Mouse (Mus musculus): ENCODE data around the gene Ddx52.

The Ddx52 gene

GRCm38 (mm10) chr11:83968205-83968575, 26.3 kb downstream of the Ddx52 start:
- DNase-seq (ENCODE audit: low read depth), result no peak

DNA sequence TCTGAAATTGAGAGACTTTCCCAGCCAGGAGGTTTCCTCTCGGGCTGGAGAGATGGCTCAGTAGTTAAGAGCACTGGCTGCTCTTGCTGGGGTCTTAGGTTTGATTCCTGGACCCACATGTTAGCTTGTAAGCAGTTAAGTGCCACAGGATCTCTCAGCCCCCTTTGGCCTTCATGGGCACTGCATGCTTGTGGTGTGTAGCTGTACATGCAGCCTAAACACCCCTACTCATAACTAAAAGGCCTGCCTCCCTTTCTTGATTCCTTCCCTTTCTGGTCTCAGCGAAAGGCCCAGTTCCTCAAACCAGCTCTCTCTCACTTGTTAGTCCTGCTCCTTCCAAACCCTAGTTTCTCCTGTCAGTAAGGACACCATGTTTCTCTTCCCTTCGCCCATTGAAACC, 27.2 kb downstream of the Ddx52 start:
- DNase-seq (ENCODE audit: low read depth), result no peak

DNA sequence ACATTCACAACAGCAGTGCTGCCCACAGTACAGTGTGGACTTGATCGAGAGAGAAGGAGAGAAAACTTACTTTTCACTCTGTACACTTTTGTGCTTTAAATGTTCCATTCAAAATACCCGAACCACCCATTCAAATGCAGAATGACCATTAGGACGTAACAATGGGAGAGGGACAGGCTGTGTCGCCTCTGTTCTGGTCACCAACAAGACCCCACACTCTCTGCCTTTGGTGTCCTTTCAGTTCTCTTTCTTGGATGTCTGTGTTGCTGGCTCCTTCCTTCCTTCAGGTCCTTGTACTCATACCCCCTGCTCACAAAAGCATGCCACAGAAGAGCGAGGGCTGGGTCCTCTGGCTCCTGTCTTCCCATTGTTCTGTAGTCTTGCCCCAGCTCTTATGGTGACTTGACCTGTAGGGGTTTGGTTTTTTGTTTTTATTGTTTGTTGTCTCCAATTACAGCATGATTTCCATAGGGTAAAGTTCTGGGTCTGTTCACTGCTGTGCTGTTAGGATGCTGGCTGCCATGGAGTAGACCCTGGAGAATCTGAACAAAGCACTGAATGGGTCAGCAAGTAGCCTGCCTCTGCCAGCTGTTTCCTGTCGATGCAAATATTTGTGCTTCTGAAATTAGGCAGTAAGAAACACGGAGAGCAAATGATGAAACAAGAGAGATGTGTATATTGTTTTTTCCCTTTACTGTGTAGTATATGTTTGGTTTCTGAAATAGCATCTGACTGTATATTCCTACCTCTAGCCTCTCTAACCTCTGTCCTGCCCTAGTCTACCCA, 32.9 kb downstream of the Ddx52 start:
- DNase-seq (ENCODE audit: low read depth), result no peak

DNA sequence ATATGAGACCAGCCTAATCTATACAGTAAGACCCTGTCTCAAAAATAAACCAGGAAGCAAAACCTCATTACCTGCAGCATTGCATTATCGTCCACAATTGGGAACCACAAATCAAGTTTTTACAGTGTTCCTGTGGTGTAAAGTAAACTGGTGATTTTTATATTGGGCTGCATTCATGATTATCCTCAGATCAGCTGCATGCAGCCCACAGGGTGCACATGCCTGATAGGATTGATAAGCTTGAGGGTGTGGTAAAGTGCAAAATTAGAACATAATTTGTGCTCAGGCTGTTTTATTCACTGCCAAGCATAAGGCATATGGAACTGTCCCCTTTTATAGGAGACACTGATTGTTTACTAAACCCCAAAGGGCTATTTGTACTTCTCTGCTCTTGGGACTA, 33.6 kb downstream of the Ddx52 start:
- no peak for DNase-seq (ENCODE audit: low read depth)

DNA sequence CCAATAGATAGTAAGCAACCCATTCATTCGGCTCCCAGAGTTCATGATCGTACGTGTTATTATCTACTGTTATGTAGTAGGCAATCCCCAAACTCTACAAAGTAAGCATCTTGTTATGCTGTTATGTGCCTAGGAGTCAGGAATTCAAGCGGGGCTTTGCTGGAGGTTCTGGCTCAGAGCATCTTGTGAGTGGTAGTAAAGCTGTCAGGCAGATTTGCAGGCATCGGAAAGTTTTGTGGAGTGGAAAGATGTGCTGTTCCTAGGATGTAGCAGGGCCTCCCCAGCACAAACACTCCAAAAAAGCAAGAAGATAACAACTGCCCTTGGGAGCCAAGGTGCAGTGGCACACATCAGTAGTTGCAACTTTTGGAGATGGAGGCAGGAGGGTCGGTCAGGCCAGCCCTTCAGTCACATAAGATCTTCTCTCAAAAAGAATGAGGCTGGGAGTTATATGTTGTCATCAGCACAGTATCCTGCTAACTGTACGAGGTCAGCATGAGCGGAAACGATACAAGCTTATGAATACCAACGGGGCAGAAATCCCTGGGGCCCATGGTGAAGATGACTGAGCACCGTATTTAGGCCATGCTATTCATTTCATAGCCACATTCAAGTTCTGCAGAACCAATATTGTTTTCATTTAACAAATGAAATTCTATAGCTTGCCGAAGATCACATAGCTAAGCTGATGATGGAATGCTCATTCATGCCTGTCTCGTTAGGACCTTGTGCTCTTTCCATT, 34.5 kb downstream of the Ddx52 start:
- no peak for DNase-seq (ENCODE audit: low read depth)

GRCm38 (mm10) chr11:83977810-83978209, 35.9 kb downstream of the Ddx52 start:
- no peak for DNase-seq (ENCODE audit: low read depth)

DNA sequence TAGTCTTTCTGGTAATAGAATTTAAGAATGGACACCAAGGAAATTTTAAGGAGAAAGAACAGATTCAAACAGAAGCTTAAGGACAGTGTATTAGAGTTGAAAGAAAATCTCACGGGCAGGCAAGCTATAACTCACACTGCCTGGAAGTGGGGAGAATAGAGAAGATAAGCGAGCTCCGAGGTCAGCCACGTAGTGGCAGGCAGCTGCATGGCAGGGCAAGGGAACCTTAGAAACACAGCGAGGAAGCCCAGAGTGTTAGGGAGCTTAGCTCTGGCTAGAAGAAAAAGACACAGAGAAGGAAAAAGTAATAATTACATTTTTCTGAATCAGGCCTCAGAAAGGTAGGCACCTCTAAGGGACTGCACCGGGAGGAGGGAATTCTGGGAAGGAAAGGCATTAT, 38.1 kb downstream of the Ddx52 start:
- DNase-seq (ENCODE audit: low read depth), result no peak

- DNase-seq (ENCODE audit: low read depth), result no peak
Measured at GRCm38 (mm10) chr11:83981338-83981737, 39.5 kb downstream of the Ddx52 start.

- DNase-seq (ENCODE audit: low read depth), result no peak
Measured at GRCm38 (mm10) chr11:83991701-83992100, 49.8 kb downstream of the Ddx52 start.

DNA sequence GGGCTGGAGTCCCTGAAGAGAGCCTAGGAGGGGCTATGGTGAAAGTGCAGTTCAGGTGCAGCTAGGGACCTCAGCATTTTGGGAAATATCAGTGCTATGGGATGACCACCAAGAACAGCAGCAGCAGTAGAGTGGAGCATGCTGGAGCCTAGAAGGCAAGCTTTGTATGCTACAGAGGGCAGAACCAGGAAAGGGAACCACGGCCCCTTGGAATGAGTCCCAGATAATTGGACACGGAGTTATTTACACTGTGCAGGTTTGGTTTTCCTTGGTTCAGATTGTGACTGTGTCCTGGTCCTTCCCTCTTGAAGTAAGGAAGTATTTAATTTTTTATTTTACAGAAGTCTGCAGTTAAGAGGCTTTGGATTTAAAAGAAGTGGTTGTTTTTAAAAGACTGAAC, 51.6 kb downstream of the Ddx52 start:
- DNase-seq (ENCODE audit: low read depth), result no peak

DNA sequence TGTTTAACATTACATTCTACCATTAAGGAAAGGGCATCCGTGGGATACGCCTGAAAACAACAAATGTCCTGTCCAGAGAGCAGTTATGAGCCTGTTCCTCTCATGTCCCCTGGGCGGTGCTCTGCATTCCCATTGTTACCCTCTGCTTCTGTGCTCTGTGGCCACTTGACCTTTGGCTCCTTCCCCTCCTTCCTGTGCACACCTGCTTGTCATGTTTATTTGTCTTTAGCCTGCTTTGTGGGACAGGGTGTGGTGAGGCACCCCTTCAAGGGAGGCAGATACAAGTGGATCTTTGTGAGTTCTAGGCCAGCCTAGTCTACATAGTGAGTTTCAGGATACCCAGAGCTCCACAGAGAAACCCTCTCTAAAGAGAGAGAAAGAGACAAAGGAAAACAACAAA, 52.6 kb downstream of the Ddx52 start:
- DNase-seq (ENCODE audit: low read depth), result no peak

GRCm38 (mm10) chr11:83995535-83995950, 53.7 kb downstream of the Ddx52 start:
- DNase-seq (ENCODE audit: low read depth), result no peak

DNA sequence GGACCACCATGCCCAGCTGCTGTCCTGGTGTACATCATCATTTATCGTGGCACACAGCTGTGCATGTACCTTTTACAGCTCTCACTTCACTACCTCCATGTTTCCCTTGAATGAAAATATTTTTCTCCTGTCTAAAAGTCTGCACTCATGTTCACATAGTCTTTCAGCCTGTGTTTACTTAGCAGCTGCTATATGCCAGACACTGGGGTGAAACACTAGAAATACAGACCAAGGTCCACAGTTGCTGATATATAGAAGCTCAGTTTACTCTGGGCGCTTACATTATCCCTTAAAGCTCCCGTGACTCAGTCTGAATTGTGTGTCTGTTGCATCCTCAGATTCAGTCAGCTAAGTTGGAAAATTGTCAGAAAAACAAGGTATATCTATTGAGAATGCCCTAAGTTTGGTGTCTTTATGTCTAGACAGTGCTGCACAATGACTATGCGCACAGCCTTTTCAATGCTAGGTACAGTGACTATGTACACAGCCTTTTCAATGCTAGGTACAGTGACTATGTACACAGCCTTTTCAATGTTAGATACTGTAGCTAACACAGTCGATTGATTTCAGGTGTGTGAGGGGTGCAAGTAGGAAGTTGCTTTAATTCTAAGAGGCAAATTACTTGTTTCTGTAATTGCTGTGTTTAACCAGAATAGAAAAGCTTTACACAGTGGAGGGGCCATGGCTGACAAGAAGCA, 55.5 kb downstream of the Ddx52 start:
- DNase-seq (ENCODE audit: low read depth), result no peak

GRCm38 (mm10) chr11:83998993-83999392, 57.1 kb downstream of the Ddx52 start:
- no peak for DNase-seq (ENCODE audit: low read depth)

GRCm38 (mm10) chr11:83999411-83999915, 57.6 kb downstream of the Ddx52 start:
- no peak for DNase-seq (ENCODE audit: low read depth)

DNA sequence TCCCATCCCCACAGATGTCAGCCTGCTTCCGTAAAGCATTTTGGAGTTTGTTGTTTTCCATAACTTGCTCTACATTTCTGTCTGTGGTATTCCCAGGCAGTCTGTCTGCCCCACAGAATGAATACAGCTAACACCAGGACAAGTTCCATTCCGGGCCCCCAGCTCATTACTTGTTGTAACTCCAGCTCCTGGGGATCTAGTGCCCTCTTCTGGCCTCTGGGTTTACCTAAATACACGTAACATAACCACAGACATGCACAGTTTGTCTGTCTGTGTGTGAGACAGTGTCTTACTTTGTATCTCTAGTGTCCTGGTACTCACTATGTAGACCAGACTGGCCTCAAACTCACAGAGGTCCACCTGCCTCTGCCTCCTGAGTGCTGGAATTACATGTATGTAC, 59.4 kb downstream of the Ddx52 start:
- no peak for DNase-seq (ENCODE audit: low read depth)

DNA sequence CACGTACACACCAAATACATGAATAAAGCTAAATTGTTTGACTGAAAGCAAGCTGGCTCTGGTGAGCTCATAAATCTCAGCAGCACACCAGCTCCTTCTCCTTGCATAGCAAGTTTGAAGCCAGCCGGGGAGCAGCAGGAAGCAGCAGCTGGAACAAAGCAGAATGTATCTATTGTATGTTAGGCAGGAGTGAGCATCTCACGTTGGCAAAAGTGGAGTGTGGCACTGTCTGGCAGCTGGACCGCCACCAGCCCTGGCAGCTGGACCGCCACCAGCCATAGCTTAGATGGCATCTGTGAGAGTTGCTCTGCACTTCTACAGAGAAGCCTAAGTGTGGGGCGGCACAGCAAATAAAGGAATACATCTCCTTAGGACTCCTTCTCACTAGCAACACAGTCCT, 62.1 kb downstream of the Ddx52 start:
- DNase-seq (ENCODE audit: low read depth), result no peak

GRCm38 (mm10) chr11:84009001-84009400, 67.1 kb downstream of the Ddx52 start:
- no peak for DNase-seq (ENCODE audit: low read depth)

DNA sequence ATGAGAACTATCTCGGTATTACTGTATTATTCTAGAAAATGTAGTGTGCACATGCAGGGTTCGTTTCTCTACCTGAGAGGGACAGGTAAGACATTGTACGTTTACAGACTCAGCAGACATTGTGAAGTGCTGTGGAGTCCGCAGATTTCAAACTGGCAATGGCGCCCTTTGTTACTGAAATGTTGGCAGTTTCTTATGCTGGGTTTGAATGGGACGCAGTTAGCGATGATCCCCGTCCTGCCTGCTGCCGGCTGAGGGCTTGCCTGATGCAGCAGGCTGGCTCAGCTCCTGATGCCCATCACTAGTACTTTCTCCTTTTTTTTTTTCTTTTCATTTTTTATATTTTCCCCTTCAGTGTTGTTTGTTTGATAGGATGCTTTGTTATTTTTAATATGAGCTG, 68.5 kb downstream of the Ddx52 start:
- no peak for DNase-seq (ENCODE audit: low read depth)

- no peak for DNase-seq (ENCODE audit: low read depth)
Measured at GRCm38 (mm10) chr11:84011050-84011449, 69.2 kb downstream of the Ddx52 start.

DNA sequence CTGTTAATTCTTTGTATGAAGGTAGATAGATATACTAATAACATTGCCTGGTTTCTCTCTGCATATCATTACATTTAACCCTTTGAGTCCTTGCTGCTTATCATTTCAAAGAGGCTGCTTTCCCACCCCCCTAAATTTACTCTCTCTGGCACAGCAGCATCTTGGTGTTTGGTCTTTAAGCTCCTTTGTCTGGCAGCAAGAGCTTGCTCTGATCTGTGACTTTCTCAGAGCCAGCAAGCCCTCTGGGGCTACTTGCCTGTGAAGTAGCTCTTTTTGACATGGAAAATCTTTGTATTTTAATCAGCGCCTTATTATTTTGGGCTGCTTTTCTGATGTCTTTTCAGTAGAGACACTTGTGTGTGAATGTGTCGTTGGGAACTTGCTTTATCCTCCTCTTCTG, 69.7 kb downstream of the Ddx52 start:
- DNase-seq (ENCODE audit: low read depth), result no peak

Measured in fibroblast of lung, adult 2 months (primary cell).